Mouse (Mus musculus) G1E (cell line): ENCODE data around the gene Atf7ip.

Source experiments
- CTCF ChIP-seq: IDR thresholded peaks from 2 replicates; pipeline ENCODE4 v1.5.1; 2012; ENCODE audit warnings: low read depth, low read length, inconsistent platforms, mixed read lengths
- GATA1 ChIP-seq: IDR thresholded peaks from 2 replicates; pipeline ENCODE4 v1.6.1; 2012; ENCODE audit warnings: borderline replicate concordance, low read length, inconsistent platforms, mixed read lengths
- POLR2AphosphoS5 ChIP-seq: IDR thresholded peaks from 2 replicates; pipeline ENCODE4 v1.6.1; 2012; ENCODE audit warnings: low read depth, low read length, inconsistent platforms; ENCODE audit not compliant: insufficient replicate concordance
- TAL1 ChIP-seq: conservative IDR thresholded peaks from 2 replicates; pipeline ENCODE4 v1.6.1; 2012; ENCODE audit warnings: low read depth, low read length, inconsistent platforms, mixed read lengths

- no peak for TF ChIP-seq CTCF
- TF ChIP-seq TAL1, result no peak
- TF ChIP-seq POLR2AphosphoS5, result no peak
- no peak for TF ChIP-seq GATA1
Measured at GRCm38 (mm10) chr6:136625421-136625820, 119.5 kb downstream of the Atf7ip start.
